Mouse (Mus musculus) heart, embryonic 10.5 days (tissue): ENCODE measurements around the gene Eif1b. TPM values are rescaled to one million over a fixed set of nuclear protein-coding genes. Genes with fewer than 3 reads are reported as not detected.
"Not testable (repeated sequence)": the region's sequence is repeated elsewhere in the genome, so short reads cannot be mapped to it uniquely, and the experiment has no call there.

ENCODE experiments used
- DNase-seq: peaks from one replicate; pipeline ENCODE4 v3.0.0-alpha.2; 2017; ENCODE audit warnings: low spot score
- H3K27ac ChIP-seq: fragments of 300-500 bp; sonication (generic); 2 replicates; pipeline ENCODE4 v1.5.1; 2016; ENCODE audit warnings: mild to moderate bottlenecking
- H3K27me3 ChIP-seq: fragments of 300-500 bp; sonication (generic); 2 replicates; pipeline ENCODE4 v1.6.1; 2016; ENCODE audit warnings: mild to moderate bottlenecking; ENCODE audit not compliant: poor library complexity, insufficient read depth, severe bottlenecking
- H3K36me3 ChIP-seq: fragments of 300-500 bp; sonication (generic); 2 replicates; pipeline ENCODE4 v1.6.1; 2016; ENCODE audit warnings: mild to moderate bottlenecking, moderate library complexity
- H3K4me1 ChIP-seq: fragments of 300-500 bp; sonication (generic); 2 replicates; pipeline ENCODE4 v1.6.1; 2016; ENCODE audit warnings: mild to moderate bottlenecking
- H3K4me3 ChIP-seq: fragments of 300-500 bp; sonication (generic); 2 replicates; pipeline ENCODE4 v1.5.1; 2016; ENCODE audit warnings: mild to moderate bottlenecking, moderate library complexity
- H3K9me3 ChIP-seq: fragments of 300-500 bp; sonication (generic); 2 replicates; pipeline ENCODE4 v1.6.1; 2016; ENCODE audit warnings: mild to moderate bottlenecking, moderate library complexity
- WGBS: fragments of 180-500 bp; shearing (Covaris S2); methylation state at CpG from one replicate; pipeline ENCODE4 v1.1.7; 2016; 5-methylcytosine and 5-hydroxymethylcytosine counted together
- polyA plus RNA-seq: library from polyadenylated mRNA; unstranded; fragments of >200 nt; fragmentation: Nextera tagmentation; extraction: Ambion mirVana; gene quantifications from 2 replicates; pipeline ENCODE4 v1.2.1, GENCODE M21; 2016

Eif1b gene
- polyA plus RNA-seq, 1 experiment from 2014 or later = 146 TPM

GRCm38 (mm10) chr9:120530471-120530870, 38.4 kb downstream of the Eif1b start:
- Histone ChIP-seq H3K27ac (no peak overlapping the region), H3K4me1 (no peaks in the 10 kb centered on the region), H3K36me3 (no peaks in the 10 kb centered on the region), H3K27me3 (no peaks in the 10 kb centered on the region), H3K4me3 (no peak overlapping the region), H3K9me3 (no peaks in the 10 kb centered on the region)
- WGBS = 92% methylated on average over 5 of the region's 5 CpGs
- DNase-seq = no peak

GRCm38 (mm10) chr9:120532062-120532461, 40.0 kb downstream of the Eif1b start:
- Histone ChIP-seq H3K4me1 (0 out of 2 replicates have a peak, but pooled peaks cover 7% of the 10 kb centered on the region), H3K9me3 (no peaks in the 10 kb centered on the region), H3K27ac (no peak overlapping the region), H3K27me3 (peaks cover under 1% of the 10 kb centered on the region; the same call in 1 of the 2 replicates), H3K36me3 (no peaks in the 10 kb centered on the region), H3K4me3 (no peak overlapping the region)
- no peak for DNase-seq
- 87% methylated on average over 6 of the region's 6 CpGs for WGBS

- WGBS = 90% methylated on average over 6 of the region's 6 CpGs
- Histone ChIP-seq H3K36me3 (no peaks in the 10 kb centered on the region), H3K9me3 (no peaks in the 10 kb centered on the region), H3K27me3 (peaks cover 7% of the 10 kb centered on the region; the same call in 1 of the 2 replicates), H3K27ac (no peak overlapping the region), H3K4me3 (no peak overlapping the region), H3K4me1 (0 out of 2 replicates have a peak, but pooled peaks cover 7% of the 10 kb centered on the region)
- no peak for DNase-seq
Measured at GRCm38 (mm10) chr9:120532691-120533090, 40.7 kb downstream of the Eif1b start.

- not testable (repeated sequence) for H3K9me3 ChIP-seq, DNase-seq, H3K4me1 ChIP-seq, H3K36me3 ChIP-seq, H3K27ac ChIP-seq, H3K4me3 ChIP-seq
- WGBS = 88% methylated on average over 8 of the region's 8 CpGs
- H3K27me3 ChIP-seq = peaks cover 15% of the 10 kb centered on the region
Measured at GRCm38 (mm10) chr9:120533446-120533950, 41.5 kb downstream of the Eif1b start.

- Histone ChIP-seq H3K4me3 (peak within 1 kb of the TSS; percentile 66), H3K27me3 (peaks cover 60% of the 10 kb centered on the region), H3K9me3 (no peaks in the 10 kb centered on the region), H3K27ac (peak within 1 kb of the TSS; percentile 56), H3K4me1 (peaks cover 21% of the 10 kb centered on the region), H3K36me3 (no peaks in the 10 kb centered on the region)
- 2% methylated on average over 31 of the region's 31 CpGs for WGBS
- no peak for DNase-seq
Measured at GRCm38 (mm10) chr9:120539662-120540251, 47.7 kb downstream of the Eif1b start, which contains the start of gene Entpd3. Gene Entpd3, plus strand, starts transcription at chr9:120539818.

GRCm38 (mm10) chr9:120541411-120541810, 49.4 kb downstream of the Eif1b start:
- no peaks in the 10 kb centered on the region for H3K9me3 ChIP-seq
- H3K36me3 ChIP-seq = no peaks in the 10 kb centered on the region
- H3K4me3 ChIP-seq = no peak overlapping the region
- H3K27me3 ChIP-seq = peaks cover 66% of the 10 kb centered on the region
- no peak overlapping the region for H3K27ac ChIP-seq
- 17% methylated on average over 1 of the region's 2 CpGs for WGBS
- peaks cover 16% of the 10 kb centered on the region for H3K4me1 ChIP-seq
- DNase-seq = no peak

GRCm38 (mm10) chr9:120542241-120542640, 50.2 kb downstream of the Eif1b start:
- H3K36me3 ChIP-seq = no peaks in the 10 kb centered on the region
- WGBS = 30% methylated on average over 6 of the region's 6 CpGs
- DNase-seq = no peak
- no peak overlapping the region for H3K4me3 ChIP-seq
- H3K9me3 ChIP-seq = no peaks in the 10 kb centered on the region
- H3K27ac ChIP-seq = no peak overlapping the region
- peaks cover 17% of the 10 kb centered on the region for H3K4me1 ChIP-seq
- peaks cover 64% of the 10 kb centered on the region for H3K27me3 ChIP-seq

Other genes with a start within 250 kb of the Eif1b start
- 0.15 and 0.21 TPM in 2 replicates for gene Myrip, start 190.7 kb upstream of the Eif1b start, polyA plus RNA-seq
- gene Entpd3, start 47.6 kb downstream of the Eif1b start, polyA plus RNA-seq = 0.14 and 0.15 TPM in 2 replicates
- 536 and 638 TPM in 2 replicates for gene Rpl14, start 79.2 kb downstream of the Eif1b start, polyA plus RNA-seq